Mouse (Mus musculus): ENCODE results near the gene Cnih2. TPM values are rescaled to one million over a fixed set of nuclear protein-coding genes. Genes with fewer than 3 reads are reported as not detected.
"Not testable (repeated sequence)": the region's sequence is repeated elsewhere in the genome, so short reads cannot be mapped to it uniquely, and the experiment has no call there.

The Cnih2 gene
- total RNA-seq, 2 experiments from 2014 or later, result not detected

DNA sequence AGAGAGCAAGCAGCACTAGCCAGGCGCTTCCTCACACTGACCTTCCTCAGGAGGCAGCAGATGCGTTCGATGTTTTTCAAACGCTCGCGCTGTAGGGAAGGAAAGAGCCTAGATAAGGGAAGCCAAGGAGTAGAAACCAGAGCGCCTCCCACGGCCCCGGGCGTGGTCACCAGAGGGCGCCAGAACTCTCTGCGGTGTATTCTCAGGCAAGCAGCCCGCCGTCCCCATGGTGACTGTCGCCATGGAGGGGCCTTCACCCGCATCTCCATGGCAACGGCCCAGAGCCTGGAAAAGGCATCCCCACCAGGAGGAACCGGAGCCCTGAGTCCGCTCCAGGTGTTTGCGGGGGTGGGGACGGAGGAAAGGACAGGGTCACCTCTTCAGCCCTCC lies 4.1 kb downstream of the Cnih2 start:
- DNase-seq (ENCODE audit: low spot score), result peak; percentile 84

DNA sequence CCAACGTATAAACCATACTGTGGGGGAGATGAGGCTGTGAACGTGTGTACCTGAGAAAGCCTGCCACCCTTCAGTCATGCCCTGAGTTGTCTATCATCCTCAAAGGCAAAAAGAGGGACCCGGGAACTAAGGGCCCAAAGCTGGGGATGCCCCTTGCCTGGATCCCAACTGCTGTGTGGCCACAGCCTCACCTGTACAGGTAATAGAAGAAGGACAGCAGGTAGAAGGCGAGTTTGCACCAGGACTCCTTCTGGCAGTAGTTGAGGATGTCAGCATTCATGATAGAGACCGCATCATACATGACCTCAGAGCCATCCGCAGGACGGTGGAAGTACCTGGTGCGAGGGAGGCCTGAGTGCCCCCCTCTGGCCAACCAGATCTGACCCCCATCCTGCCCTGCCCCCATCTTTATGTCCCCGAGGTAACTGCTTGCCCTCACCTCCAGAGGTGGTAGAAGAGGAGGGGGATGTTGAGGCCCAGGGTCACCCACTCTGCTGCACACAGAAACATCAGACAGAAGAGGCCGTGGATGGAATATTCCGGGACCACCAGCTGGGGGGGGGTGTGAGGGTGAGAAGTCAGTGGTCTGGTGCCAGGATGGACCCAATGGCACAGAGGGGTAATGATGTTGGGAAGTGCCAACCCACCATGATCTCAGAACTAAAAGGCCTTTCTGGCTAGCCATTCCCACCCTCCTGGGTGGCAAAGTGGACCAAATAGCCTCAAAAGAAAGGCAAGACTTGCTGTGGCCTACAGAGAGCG lies 4.7 kb downstream of the Cnih2 start:
- no peak for DNase-seq (ENCODE audit: low spot score)

DNA sequence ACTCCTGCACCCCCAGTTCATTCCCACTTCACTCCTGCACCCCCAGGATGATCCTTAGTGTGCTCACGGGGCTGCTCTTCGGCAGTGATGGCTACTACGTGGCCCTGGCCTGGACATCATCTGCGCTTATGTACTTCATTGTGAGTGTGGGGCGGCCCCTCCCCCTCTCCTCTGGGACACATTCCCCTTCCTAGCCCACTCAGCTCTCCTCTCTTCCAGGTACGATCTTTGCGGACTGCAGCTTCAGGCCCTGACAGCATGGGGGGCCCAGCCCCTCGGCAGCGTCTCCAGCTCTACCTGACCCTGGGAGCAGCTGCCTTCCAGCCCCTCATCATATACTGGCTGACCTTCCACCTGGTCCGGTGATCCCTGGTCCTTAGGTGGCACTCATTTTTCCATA lies 6.2 kb downstream of the Cnih2 start:
- DNase-seq (ENCODE audit: low spot score), result no peak

DNA sequence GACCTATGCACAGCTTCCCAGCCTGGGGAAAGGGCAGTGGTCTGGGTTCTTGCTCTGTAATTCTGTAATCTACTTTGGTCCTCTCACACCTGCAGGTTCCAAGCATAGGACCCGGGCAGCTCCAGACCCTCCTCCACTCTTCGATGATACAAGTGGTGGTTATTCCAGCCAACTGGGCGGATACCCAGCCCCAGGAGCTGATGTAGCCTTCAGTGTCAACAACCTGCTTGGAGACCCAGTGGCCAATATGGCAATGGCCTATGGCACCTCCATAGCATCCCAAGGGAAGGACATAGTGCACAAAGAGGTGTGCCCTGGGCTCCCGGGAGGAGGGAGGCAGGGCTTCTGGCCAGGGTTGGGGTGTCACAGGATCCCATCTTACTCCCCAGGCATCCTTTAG lies 9.0 kb downstream of the Cnih2 start:
- no peak for DNase-seq (ENCODE audit: low spot score)

DNA sequence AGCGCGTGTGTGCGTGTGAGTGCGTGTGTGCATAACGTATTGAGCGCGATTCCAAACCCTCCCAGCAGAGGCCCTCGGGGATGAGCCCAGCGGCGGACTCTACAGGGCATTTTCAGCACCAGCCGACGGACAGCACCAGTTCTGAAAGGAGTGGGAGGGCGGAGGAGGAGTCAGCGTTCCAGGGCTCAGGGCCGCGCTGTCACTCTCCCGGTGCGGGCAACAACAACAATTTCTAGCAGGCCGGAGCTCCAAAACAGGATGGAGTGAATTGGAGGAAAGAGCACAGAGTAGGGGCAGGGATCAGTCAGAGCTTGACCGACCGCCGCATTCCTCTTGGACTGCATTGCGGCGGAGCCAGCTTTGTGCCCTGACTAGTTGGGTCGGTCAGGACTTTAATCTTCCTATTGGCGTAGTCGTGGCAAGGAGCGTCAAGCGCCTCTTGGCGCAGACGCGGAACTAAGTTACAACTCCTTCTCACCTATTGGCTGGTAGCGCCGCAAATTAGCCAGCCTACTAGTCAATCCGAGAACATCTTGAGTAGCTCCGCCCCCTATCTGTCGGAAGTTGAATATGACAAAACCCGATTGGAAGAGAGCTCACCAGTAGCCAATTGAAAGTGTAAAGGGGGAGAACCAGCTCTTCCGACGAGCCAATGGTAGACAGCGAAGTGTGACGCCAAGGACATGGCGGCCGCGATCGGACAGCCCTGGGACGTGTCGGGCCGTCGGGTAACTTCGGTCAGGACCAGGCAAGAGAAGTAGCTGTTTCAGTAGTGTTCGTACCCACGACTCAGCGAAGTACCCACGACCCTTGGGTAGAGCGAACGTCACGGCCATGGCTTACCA lies 10.2 kb downstream of the Cnih2 start, which contains the start of gene Yif1a:
Yif1a (plus strand) TSS at position 655 of the 845 bp plus-strand sequence.
- DNase-seq (ENCODE audit: low spot score), result peak; percentile 95

DNA sequence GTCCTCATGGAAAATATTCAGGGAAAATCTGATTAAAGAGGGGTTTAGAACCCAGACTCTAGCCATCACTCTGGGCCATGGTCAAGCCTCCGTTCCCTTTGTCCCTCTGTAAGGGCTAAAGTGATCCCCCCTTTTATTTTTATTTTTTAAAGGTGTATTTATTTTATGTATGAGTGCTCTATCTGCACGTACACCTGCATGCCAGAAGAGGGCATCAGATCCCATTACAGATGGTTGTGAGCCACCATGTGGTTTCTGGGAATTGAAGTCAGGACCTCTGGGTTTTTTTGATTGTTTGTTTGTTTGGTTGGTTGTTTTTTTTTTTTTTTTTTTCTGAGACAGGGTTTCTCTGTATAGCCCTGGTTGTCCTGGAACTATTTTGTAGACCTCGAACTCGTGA lies 11.8 kb downstream of the Cnih2 start:
- DNase-seq (ENCODE audit: low spot score), result not testable (repeated sequence)

DNA sequence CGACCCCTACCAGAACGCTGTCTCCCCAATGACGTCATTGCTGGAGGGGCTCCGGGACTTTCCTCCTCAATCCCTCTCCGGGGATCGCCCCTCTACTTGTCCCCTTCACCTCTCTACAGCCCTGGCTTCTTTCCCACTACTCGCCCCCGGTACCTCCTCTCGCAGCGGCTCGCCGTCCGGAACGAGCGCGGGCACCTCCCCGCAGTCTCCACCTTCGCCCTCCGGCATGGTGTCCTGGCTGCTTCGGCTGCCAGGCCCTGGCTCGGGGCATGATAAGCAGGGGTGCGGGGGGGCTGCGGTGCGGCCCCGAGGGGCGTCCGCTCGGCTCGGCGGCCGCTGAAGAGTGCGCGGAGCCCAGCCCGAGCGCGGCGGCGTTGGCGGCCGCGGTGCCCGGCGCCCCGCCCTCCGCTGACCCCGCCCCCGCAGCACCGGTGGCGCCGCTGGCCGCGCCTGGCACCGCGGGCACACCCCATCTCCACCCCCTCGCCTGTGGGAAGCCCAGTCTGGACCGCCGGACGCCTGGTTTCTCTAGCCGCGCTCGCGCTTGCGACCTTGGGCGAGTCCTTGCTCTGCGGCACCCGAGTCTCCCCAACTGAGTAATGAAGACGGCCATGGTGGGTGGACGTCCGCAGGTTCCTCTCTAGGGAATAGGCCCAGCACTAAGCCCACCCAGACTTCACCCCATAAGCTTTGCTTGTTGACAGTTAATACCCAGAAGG lies 13.0 kb downstream of the Cnih2 start, which contains the start of gene Tmem151a:
Tmem151a (minus strand) TSS at position 387 of the 719 bp plus-strand sequence.
- DNase-seq (ENCODE audit: low spot score), result no peak

DNA sequence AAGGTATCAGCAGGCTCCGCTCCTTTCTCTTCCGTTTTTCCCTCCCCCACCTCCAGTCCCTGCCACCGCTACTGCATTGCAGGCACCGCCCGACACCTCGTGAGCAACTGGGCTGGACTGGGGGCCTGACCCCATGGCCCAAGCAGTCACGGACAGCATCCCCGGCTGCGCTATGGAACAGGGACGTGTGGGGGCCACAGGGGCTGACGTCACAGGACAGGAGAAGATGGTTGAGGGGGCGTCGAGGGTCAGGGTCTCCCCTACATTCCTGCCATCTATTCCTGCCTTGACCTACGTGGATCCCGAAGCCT lies 13.5 kb downstream of the Cnih2 start:
- no peak for DNase-seq (ENCODE audit: low spot score)

DNA sequence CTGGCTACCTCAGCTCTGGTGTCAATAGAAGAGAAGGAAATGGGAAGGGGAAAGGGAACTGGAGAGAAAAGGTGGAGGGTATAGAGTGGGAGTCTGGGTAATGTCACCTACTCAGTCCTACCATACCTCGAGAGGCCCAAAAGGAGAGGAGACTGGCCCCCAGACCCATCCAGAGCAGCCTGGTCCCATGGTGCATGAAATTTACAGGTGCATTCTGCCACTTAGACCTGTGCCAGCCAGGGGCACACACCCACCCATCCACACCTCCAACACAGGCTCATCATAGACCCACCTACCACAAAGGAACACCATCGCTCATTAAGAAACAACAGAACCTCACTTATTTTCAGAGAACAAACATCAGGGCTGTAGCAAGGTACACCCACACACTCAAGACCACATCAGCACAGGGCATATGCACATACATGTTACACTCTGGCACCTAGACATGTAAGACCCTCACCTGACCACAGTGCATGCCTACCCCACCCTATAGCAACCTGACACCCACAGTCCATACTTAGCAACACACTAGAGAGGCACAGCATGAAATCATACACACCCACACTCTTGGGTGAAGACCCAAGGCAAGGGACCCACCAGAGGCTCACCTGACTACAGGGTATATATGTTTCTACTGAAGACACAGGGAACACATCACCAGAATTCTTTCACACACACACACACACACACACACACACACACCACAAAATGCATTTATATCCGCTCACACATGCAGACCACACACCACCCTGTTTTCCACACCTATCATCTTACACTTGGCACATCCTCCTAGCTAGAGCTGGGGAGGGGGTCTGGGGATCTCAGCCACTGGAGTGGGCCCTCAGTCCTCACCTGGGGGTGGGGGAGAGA lies 14.1 kb downstream of the Cnih2 start:
- no peak for DNase-seq (ENCODE audit: low spot score)

DNA sequence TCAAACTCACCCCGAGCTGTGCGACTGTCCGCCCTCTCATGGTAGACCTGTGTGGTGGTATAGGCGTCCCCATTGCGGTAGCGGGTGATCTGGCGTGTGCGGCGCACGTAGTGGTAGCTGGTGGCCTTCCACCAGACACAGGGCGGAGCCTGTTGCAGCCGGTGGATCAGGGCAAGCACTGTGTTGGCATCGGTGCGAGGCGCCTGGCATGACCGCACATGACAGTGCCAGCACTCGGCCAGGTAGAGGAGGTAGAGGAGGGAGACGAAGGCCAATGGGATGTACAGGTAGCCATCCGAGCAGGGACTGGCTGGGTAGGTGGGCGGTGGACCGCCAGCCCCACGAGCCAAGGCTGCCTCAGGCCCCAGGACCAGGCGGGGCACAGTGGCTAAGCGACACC lies 15.7 kb downstream of the Cnih2 start:
- DNase-seq (ENCODE audit: low spot score), result no peak

DNA sequence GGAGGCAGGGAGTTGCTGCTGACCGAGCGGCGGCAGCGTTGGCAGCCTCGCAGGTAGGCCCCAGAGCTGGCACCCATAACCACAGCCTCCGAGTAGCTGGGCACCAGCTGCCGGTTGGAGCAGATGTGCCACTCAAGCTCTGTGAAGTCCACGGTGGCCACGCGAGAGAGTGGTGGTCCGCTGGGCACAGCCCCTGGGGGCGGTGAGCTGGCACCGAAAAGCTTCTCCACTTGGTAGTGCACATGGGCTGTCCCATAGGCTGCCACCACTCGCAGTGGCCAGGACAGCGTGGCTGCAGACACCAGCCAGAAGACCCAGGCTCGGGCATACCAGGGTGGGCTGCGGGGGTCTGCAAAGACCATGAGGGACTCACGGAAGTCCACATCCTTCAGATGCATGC lies 16.3 kb downstream of the Cnih2 start:
- no peak for DNase-seq (ENCODE audit: low spot score)

DNA sequence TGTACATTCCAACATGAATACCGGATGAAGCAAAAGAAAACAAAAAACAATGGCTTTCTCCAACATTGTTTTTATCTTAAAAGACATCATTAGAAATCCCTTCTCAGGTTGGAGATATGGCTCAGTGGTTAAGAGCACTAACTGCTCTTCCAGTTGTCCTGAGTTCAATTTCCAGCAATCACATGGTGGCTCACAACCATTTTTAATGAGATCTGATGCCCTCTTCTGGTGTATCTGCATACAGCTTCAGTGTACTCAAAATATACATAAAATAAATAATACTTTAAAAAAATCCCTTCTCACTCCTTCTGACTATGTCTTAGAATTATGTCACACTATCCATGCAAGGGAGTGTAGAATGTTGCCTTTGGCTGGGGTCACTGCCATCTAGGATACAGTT lies 19.0 kb downstream of the Cnih2 start:
- no peak for DNase-seq (ENCODE audit: low spot score)

DNA sequence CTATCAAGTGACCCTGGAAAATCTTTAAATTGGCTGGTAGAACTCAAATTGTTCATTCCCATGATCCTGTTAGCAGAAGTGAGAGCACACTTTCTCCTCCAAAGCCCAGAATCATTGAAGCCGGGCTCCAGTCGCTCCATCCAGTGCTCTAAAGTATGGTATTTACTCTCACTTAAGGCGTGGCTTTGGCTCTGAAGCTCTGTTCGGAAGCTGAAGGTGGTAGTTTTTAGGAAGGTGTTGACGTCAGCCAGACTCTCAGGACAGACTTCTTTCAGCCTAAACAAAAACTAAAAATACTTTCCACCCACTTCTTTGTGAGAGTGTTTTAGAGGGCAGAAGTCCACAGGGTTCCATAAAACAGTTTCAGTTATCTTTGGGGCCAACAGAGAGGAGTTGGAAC lies 24.8 kb downstream of the Cnih2 start:
- no peak for DNase-seq (ENCODE audit: low spot score)

DNA sequence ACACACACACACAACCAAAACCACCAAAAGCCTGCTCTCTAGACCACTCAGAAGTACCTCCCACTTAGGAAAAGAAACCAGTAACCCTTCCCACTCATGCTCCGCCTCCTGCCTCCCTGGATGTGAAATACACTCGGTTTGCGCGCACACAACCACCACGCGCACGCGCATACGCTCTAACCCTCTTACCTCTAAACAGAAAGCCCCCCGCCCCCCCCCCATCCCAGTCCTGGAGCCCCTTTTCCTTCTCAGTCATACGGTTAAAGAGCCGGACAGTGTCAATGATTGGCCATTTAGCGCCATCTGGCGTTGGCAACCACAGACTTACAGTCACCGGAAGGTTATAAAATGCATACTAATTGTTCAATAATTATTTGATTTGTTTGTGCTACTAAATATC lies 25.3 kb downstream of the Cnih2 start:
- peak; percentile 51 for DNase-seq (ENCODE audit: low spot score)

DNA sequence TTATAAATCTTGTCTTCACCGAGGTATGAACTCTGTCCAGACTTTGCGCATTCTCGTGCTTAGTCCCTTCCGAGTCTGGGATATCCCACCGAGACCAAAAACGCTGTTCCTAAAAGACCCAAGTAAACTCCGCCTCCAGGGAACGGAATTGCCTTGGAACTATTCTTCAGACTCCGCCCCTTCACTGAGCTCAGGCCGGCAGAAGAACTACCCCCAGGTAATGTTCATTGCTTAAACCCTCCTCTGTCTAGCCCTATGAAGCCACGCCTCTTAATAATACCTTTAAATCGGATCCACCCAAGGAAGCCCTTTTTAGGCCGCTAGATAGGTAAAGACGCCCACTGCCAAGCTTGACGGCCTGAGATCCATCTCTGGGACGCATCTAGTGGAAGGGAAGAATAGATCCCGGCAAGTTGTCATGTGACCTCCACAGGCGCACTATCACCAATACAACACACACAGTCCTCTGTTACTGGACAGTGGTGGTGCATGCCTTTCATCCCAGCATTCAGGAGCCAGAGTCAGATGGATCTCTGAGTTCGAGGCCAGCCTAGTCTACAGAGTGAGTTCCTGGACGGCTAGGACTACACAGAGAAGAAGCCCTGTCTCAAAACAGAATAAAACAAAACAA lies 25.8 kb downstream of the Cnih2 start:
- DNase-seq (ENCODE audit: low spot score), result no peak

DNA sequence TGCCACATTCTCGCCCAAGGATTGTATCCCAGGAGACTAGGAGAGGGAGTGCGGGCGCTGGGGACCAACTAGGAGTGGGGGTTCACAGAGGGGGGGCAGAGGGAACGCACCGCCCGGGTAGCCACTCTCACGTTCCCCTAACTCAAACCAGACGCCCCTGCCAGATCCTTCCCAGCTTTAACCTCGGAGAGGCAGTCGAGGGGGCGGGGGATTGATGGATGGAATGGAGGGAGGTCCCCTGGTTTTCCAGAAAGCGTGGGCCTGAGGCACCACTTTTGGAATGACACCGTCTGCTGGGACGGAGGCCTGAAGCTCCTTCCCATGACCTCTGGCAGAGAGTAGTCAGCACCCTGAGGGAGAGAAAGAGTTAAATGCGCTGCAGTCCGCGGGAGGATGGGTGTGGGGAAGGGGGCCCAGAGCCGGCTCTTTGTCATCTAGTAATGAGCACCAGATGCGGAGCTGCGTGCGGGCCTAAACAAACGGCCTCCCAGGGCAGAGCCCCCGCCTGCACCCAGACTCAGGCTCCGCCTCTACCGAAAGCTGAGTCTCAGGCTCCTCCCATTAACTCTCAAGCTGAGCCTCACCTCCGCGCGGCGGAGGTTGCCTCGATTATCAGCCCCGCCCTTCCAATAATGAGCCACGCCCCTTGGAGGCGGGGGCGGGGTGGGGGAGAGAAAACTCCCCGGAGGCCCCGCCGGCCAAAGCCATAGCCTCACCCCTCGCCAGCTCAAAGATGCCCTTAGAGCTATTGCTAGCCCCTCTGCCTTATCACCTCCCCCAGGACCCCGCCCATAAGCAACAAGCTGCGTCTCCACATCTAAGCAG lies 26.6 kb downstream of the Cnih2 start:
- DNase-seq (ENCODE audit: low spot score), result peak; percentile 83

DNA sequence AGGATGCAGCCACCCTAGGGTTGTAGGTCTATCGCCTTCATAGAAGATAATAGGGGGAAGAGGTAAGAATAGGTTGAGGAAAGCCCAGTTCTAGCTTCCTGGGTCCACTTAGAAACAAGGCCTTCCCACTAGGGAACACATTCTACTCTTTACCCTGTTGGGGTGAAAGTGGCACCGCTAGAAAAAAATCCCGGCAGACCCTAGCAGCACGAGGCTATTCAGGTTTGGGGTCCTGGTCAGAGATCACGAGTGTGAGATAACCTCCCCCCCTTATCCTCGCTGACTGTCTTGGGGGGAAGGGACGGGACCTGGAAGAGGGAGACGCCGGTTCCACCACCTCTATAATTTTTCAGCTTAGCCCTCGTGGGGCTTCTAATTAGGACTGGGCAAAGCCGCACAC lies 27.2 kb downstream of the Cnih2 start:
- no peak for DNase-seq (ENCODE audit: low spot score)

DNA sequence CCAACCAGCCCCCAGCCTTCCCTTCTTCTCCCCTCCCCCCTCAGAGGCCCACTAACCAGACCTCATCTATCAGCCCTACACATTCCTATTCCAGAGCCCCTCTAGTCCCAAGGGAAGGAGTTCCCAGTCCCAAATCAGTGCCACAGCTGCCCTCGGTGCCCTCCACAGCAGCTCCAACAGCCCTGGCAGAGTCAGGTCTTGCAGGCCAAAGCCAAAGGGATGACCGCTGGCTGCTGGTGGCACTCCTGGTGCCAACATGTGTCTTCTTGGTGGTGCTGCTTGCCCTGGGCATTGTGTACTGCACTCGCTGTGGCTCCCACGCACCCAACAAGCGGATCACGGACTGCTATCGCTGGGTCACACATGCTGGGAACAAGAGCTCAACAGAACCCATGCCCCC lies 28.3 kb downstream of the Cnih2 start:
- no peak for DNase-seq (ENCODE audit: low spot score)

DNA sequence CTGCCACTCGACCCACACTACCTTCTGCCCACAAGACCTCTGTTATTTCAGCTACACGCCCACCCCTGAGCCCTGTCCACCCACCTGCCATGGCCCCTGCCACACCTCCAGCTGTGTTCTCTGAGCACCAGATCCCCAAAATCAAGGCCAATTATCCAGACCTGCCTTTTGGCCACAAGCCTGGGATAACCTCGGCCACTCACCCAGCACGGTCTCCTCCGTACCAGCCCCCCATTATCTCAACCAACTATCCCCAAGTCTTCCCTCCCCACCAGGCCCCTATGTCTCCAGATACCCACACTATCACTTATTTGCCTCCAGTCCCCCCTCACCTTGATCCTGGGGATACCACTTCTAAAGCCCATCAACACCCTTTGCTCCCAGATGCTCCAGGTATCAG lies 28.8 kb downstream of the Cnih2 start:
- DNase-seq (ENCODE audit: low spot score), result no peak
